Mouse (Mus musculus): Measurements from ENCODE around the gene Agps.
A peak's percentile ranks its signal among the peaks of the same experiment; 100 is the strongest.

Agps gene

GRCm38 (mm10) chr2:75828931-75829610 lies 2.9 kb upstream of the Agps start:
- DNase-seq (ENCODE audit: low read depth), result no peak

- no peak for DNase-seq (ENCODE audit: low read depth)
Observed at GRCm38 (mm10) chr2:75830233-75830632, 1.7 kb upstream of the Agps start.

GRCm38 (mm10) chr2:75832781-75833180 lies 804 bp downstream of the Agps start:
- DNase-seq (ENCODE audit: low read depth), result peak; percentile 41

- no peak for DNase-seq (ENCODE audit: low read depth)
Observed at GRCm38 (mm10) chr2:75834492-75834891, 2.5 kb downstream of the Agps start.

GRCm38 (mm10) chr2:75842302-75842701 lies 10.3 kb downstream of the Agps start:
- no peak for DNase-seq (ENCODE audit: low read depth)

GRCm38 (mm10) chr2:75847708-75848107 lies 15.7 kb downstream of the Agps start:
- peak; percentile 56 for DNase-seq (ENCODE audit: low read depth)

- DNase-seq (ENCODE audit: low read depth), result no peak
Observed at GRCm38 (mm10) chr2:75852483-75852882, 20.5 kb downstream of the Agps start.

GRCm38 (mm10) chr2:75854136-75854535 lies 22.2 kb downstream of the Agps start:
- no peak for DNase-seq (ENCODE audit: low read depth)

GRCm38 (mm10) chr2:75861115-75861514 lies 29.1 kb downstream of the Agps start:
- DNase-seq (ENCODE audit: low read depth), result no peak

GRCm38 (mm10) chr2:75869604-75870003 lies 37.6 kb downstream of the Agps start:
- no peak for DNase-seq (ENCODE audit: low read depth)

- DNase-seq (ENCODE audit: low read depth), result no peak
Observed at GRCm38 (mm10) chr2:75874008-75874559, 42.1 kb downstream of the Agps start.

- DNase-seq (ENCODE audit: low read depth), result no peak
Observed at GRCm38 (mm10) chr2:75879791-75880190, 47.8 kb downstream of the Agps start.

- DNase-seq (ENCODE audit: low read depth), result peak; percentile 84
Observed at GRCm38 (mm10) chr2:75883543-75883942, 51.6 kb downstream of the Agps start.

- peak; percentile 70 for DNase-seq (ENCODE audit: low read depth)
Observed at GRCm38 (mm10) chr2:75891981-75892380, 60.0 kb downstream of the Agps start.

- no peak for DNase-seq (ENCODE audit: low read depth)
Observed at GRCm38 (mm10) chr2:75895711-75896110, 63.7 kb downstream of the Agps start.

GRCm38 (mm10) chr2:75900281-75900680 lies 68.3 kb downstream of the Agps start:
- DNase-seq (ENCODE audit: low read depth), result no peak

- no peak for DNase-seq (ENCODE audit: low read depth)
Observed at GRCm38 (mm10) chr2:75901869-75902268, 69.9 kb downstream of the Agps start.

GRCm38 (mm10) chr2:75907142-75907541 lies 75.2 kb downstream of the Agps start:
- DNase-seq (ENCODE audit: low read depth), result peak; percentile 30

GRCm38 (mm10) chr2:75915040-75915439 lies 83.1 kb downstream of the Agps start:
- peak; percentile 17 for DNase-seq (ENCODE audit: low read depth)

- no peak for DNase-seq (ENCODE audit: low read depth)
Observed at GRCm38 (mm10) chr2:75923807-75924340, 91.9 kb downstream of the Agps start.

GRCm38 (mm10) chr2:75926061-75926460 lies 94.1 kb downstream of the Agps start:
- DNase-seq (ENCODE audit: low read depth), result no peak

- DNase-seq (ENCODE audit: low read depth), result no peak
Observed at GRCm38 (mm10) chr2:75928011-75928410, 96.0 kb downstream of the Agps start.

GRCm38 (mm10) chr2:75929141-75929540 lies 97.2 kb downstream of the Agps start:
- DNase-seq (ENCODE audit: low read depth), result no peak
